Mouse (Mus musculus) hematopoietic stem cell, adult 5-6 weeks (primary cell): ENCODE results near the gene Shh. TPM values are rescaled to one million over a fixed set of nuclear protein-coding genes. Genes with fewer than 3 reads are reported as not detected.

ENCODE experiments used
- ATAC-seq, 2 experiments: fragments of 125-278 bp in 1 of 2; replicated peaks in 1 of 2; 2 replicates each; pipeline ENCODE4 v1.8.0; 2016 to 2017; ENCODE audit warnings: inconsistent platforms in 2 of 2, mild to moderate bottlenecking in 2 of 2, moderate number of reproducible peaks in 2 of 2, low read depth in 1 of 2, moderate TSS enrichment in 1 of 2; ENCODE audit not compliant: low FRiP score in 2 of 2, poor library complexity in 2 of 2, severe bottlenecking in 2 of 2, insufficient read depth in 1 of 2, low TSS enrichment in 1 of 2
- total RNA-seq: library from RNA; stranded (forward); fragments of 172-1452, 232-1000 nt; gene quantifications from 2 replicates; pipeline ENCODE4 v1.2.3, GENCODE M21; 2017

Gene Shh
- total RNA-seq, 1 experiment from 2014 or later = not detected

GRCm38 (mm10) chr5:28416029-28416428 lies 51.0 kb downstream of the Shh start:
- no peak for ATAC-seq

GRCm38 (mm10) chr5:28414076-28414475 lies 53.0 kb downstream of the Shh start:
- ATAC-seq = no peak

- ATAC-seq = no peak
Observed at GRCm38 (mm10) chr5:28413533-28413932, 53.5 kb downstream of the Shh start.

GRCm38 (mm10) chr5:28412006-28412685 lies 54.9 kb downstream of the Shh start:
- no peak for ATAC-seq

Other genes starting within 250 kb of the Shh start
- not detected in 2 replicates for gene Cnpy1, start 221.4 kb downstream of the Shh start, total RNA-seq
- 50.3 and 81.1 TPM in 2 replicates for gene Rbm33, start 150.1 kb downstream of the Shh start, total RNA-seq